Mouse (Mus musculus) intestine, embryonic 16.5 days (tissue): ENCODE data around the gene Dhrs13. TPM values are rescaled to one million over a fixed set of nuclear protein-coding genes. Genes with fewer than 3 reads are reported as not detected.
"Not testable (repeated sequence)": the region's sequence is repeated elsewhere in the genome, so short reads cannot be mapped to it uniquely, and the experiment has no call there.

Experiments
- ATAC-seq: fragments of 200-750 bp; cut with Nextera tagmentation; 2 replicates; pipeline ENCODE4 v1.8.0; 2017; ENCODE audit warnings: moderate TSS enrichment, moderate library complexity
- H3K27ac ChIP-seq: fragments of 300-500 bp; sonication (generic); 2 replicates; pipeline ENCODE4 v1.5.1; 2014; ENCODE audit warnings: mild to moderate bottlenecking, low read length
- H3K27me3 ChIP-seq: fragments of 300-500 bp; sonication (generic); replicated peaks from 2 replicates; pipeline ENCODE4 v1.6.1; 2014; ENCODE audit warnings: low read length, control low read depth, mixed read lengths; ENCODE audit not compliant: control insufficient read depth, insufficient read depth
- H3K36me3 ChIP-seq: fragments of 300-500 bp; sonication (generic); 2 replicates; pipeline ENCODE4 v1.6.1; 2014; ENCODE audit warnings: low read length, control low read depth; ENCODE audit not compliant: control insufficient read depth, insufficient read depth
- H3K4me1 ChIP-seq: fragments of 300-500 bp; sonication (generic); 2 replicates; pipeline ENCODE4 v1.6.1; 2014; ENCODE audit warnings: low read length, control low read depth, mixed read lengths; ENCODE audit not compliant: control insufficient read depth, insufficient read depth
- H3K4me2 ChIP-seq: fragments of 300-500 bp; sonication (generic); 2 replicates; pipeline ENCODE4 v1.6.1; 2014; ENCODE audit warnings: low read depth, low read length, control low read depth
- H3K4me3 ChIP-seq: fragments of 300-500 bp; sonication (generic); 2 replicates; pipeline ENCODE4 v1.5.1; 2014; ENCODE audit warnings: mild to moderate bottlenecking, low read length
- H3K9ac ChIP-seq: fragments of 300-500 bp; sonication (generic); 2 replicates; pipeline ENCODE4 v1.6.1; 2014; ENCODE audit warnings: low read depth, low read length
- H3K9me3 ChIP-seq: fragments of 300-500 bp; sonication (generic); 2 replicates; pipeline ENCODE4 v1.6.1; 2016; ENCODE audit warnings: low read length, control low read depth; ENCODE audit not compliant: control insufficient read depth
- WGBS: fragments of 180-500 bp; shearing (Covaris S2); extraction: QIAGEN DNeasy Blood & Tissue Kit; methylation state at CpG from one replicate; pipeline ENCODE4 v1.1.7; 2014; 5-methylcytosine and 5-hydroxymethylcytosine counted together
- polyA plus RNA-seq: library from polyadenylated mRNA; unstranded; fragments of >200 nt; fragmentation: Nextera tagmentation; extraction: Ambion mirVana; gene quantifications from 2 replicates; pipeline ENCODE4 v1.2.1, GENCODE M21; 2015

The Dhrs13 gene
- polyA plus RNA-seq, 1 experiment from 2014 or later: 16.9 TPM

DNA sequence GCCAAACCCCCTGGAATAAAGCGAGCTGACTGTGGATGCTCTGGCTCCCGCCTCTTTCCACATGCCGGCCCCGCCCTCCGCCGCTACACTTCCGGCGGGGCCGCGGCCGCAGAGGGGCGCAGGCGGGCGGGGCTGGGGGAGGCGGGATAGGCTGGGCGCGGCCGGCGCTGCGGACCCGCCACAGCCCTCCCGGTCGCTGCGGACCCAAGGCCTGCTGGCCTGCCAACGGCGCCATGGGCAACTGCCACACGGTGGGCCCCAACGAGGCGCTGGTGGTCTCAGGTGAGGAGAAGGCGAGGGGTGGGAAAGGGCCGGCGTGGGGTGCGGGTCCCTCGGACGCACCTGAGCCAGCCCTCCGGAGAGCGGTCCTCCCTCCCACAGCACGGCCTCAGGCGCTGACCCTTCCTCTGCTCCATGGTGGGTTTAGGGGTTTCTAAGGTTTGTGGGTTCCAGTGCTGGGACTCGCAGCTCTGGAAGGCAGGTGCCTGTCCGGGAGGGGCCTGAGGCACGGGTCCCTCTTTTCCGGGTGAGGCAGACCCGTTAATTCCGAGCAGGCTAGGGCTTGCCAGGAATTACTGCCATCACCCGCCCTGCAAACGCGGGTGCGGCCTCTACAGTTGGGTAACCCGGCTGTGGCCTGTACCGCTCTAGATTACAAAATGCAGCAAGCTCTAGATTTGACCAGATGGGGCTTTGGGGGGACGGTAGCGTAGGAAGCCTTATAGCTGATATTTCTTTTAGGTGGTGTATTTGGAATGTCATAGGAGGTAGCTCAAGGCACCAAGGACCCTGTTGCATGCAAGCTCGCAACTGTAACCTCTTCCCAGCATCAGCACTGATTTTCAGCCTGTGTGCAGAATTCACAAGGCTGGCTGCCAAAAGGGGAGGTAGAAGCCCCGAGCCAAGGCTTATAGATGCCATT is 6.0 kb downstream of the Dhrs13 start, which contains the start of gene Flot2:
Gene Flot2, plus strand, starts transcription at position 101 of the 922 bp plus-strand sequence.
- H3K27ac ChIP-seq: peak within 1 kb of the TSS; percentile 72
- H3K9ac ChIP-seq: peak within 1 kb of the TSS; percentile 88
- no peaks in the 10 kb centered on the region for H3K27me3 ChIP-seq
- H3K36me3 ChIP-seq: no peaks in the 10 kb centered on the region
- peak within 1 kb of the TSS; percentile 79 for H3K4me3 ChIP-seq
- no peaks in the 10 kb centered on the region for H3K9me3 ChIP-seq
- 2% methylated on average over 51 of the region's 55 CpGs for WGBS
- peaks cover 12% of the 10 kb centered on the region for H3K4me1 ChIP-seq
- peak within 1 kb of the TSS; percentile 89 for H3K4me2 ChIP-seq
- peak; percentile 88 for ATAC-seq

DNA sequence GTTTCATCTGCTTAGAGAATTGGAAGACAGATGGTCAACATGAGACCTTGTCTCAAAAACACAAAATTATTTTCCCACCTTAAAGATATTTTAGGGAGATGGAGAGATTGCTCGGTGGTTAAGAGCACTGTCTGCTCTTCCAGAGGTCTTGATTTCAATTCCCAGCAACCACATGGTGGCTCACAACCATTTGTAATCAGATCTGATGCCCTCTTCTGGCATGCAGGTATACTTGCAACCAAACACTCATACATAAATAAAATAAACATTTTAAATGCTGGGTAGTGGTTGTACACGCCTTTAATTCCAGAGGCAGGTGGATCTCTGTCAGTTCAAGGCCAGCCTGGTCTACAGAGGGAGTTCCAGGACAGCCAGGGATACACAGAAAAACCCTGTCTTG is 8.8 kb downstream of the Dhrs13 start:
- Histone ChIP-seq H3K36me3 (no peaks in the 10 kb centered on the region), H3K4me1 (peaks cover 9% of the 10 kb centered on the region), H3K27ac (no peak overlapping the region), H3K9me3 (no peaks in the 10 kb centered on the region), H3K4me2 (no peak overlapping the region), H3K9ac (no peak overlapping the region), H3K4me3 (no peak overlapping the region), H3K27me3 (no peaks in the 10 kb centered on the region)
- ATAC-seq: no peak
- 66% methylated on average over 2 of the region's 2 CpGs for WGBS

DNA sequence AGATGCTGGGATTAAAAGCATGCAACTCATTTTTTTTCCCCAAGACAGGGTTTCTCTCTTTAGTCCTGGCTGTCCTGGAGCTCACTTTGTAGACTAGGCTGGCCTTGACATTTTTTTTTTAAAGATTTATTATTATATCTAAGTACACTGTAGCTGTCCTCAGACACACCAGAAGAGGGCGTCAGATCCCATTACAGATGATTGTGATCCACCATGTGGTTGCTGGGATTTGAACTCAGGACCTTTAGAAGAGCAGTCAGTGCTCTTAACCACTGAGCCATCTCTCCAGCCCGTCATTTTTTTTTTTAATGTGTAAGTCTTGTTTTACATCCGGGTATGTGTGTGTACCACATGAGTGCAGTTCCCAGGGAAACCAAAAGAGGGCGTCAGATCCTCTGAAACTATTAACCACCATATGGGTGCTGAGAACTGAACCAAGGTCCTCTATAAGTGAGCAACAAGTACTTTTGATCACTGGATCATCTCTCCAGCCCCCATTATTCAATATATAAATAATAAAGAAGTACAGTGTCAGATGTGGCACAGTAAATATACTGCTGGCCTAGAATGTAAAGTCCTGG is 10.3 kb downstream of the Dhrs13 start:
- H3K27ac ChIP-seq, H3K36me3 ChIP-seq, H3K4me3 ChIP-seq, H3K27me3 ChIP-seq, H3K4me1 ChIP-seq, H3K9me3 ChIP-seq, ATAC-seq, H3K4me2 ChIP-seq, H3K9ac ChIP-seq: not testable (repeated sequence)
- 92% methylated on average over 4 of the region's 4 CpGs for WGBS

DNA sequence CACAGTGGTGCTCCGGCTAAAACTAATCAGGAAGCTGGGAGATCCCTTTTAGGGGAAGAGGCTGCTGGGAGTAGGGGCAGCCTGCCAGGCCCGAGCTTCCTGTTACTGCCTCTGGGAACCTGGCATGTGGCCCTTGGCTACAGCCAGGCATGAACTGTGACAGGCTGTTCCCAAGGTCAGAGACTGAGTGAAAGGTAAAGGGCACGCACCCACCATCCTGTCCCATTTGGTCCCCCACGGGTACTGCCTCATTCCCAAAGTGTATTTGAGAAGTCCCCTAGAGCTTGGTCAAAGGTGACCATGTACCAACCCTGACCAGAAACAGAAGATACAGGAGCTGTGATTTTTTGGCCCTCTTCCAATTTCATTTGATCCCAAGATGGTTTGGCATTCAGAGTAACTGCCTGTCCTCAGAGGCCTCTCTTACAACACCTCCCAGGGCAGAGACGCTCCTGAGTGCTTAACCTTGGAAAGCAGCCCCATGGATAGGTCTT is 12.7 kb downstream of the Dhrs13 start:
- H3K4me3 ChIP-seq: no peak overlapping the region
- H3K36me3 ChIP-seq: no peaks in the 10 kb centered on the region
- H3K4me1 ChIP-seq: no peaks in the 10 kb centered on the region
- H3K4me2 ChIP-seq: no peak overlapping the region
- H3K27ac ChIP-seq: no peak overlapping the region
- no peaks in the 10 kb centered on the region for H3K27me3 ChIP-seq
- no peak overlapping the region for H3K9ac ChIP-seq
- 71% methylated on average over 5 of the region's 5 CpGs for WGBS
- no peaks in the 10 kb centered on the region for H3K9me3 ChIP-seq
- ATAC-seq: peak; percentile 48; the same call in 1 of the 2 replicates

DNA sequence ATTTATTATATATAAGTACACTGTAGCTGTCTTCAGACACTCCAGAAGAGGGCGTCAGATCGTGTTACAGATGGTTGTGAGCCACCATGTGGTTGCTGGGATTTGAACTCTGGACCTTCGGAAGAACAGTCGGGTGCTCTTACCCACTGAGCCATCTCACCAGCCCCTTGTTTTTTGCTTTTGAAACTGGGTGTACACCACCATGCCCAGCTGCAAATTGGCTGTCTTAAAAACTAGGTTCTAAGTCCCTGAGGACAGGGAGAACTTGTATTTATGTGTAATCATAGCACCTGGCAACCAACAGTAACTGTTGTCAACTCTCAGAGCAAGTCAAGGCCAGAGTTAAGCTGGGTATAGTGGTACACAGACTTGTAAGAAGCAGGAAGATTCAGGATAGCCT is 16.6 kb downstream of the Dhrs13 start:
- H3K4me2 ChIP-seq, H3K27me3 ChIP-seq, H3K9ac ChIP-seq, H3K36me3 ChIP-seq, ATAC-seq, H3K4me1 ChIP-seq, H3K27ac ChIP-seq, H3K9me3 ChIP-seq, H3K4me3 ChIP-seq: not testable (repeated sequence)
- 85% methylated on average over 4 of the region's 4 CpGs for WGBS

DNA sequence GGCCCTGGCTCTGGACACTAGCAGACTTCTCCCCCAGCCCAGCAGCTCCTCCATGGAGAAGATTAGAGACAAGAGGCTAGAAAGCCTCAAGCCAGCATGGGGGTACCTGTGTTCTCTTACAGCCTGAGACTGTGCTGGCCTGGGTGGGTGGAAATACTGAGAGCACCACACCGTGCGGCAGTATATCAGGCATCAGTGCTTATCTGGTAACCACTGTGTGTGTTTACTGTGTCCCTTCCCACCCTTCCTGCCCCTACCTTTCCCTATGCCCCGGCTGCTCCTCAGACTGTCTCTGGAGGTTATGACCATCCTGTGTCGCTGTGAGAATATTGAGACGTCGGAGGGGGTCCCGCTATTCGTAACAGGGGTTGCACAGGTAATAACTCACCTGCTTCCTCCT is 21.0 kb downstream of the Dhrs13 start:
- WGBS: 78% methylated on average over 8 of the region's 8 CpGs
- H3K27me3 ChIP-seq: no peaks in the 10 kb centered on the region
- H3K36me3 ChIP-seq: no peaks in the 10 kb centered on the region; the same call in 1 of the 2 replicates
- no peak overlapping the region for H3K27ac ChIP-seq
- no peaks in the 10 kb centered on the region for H3K4me1 ChIP-seq
- no peak overlapping the region for H3K4me2 ChIP-seq
- H3K9me3 ChIP-seq: no peaks in the 10 kb centered on the region
- no peak for ATAC-seq
- H3K4me3 ChIP-seq: no peak overlapping the region
- H3K9ac ChIP-seq: no peak overlapping the region

DNA sequence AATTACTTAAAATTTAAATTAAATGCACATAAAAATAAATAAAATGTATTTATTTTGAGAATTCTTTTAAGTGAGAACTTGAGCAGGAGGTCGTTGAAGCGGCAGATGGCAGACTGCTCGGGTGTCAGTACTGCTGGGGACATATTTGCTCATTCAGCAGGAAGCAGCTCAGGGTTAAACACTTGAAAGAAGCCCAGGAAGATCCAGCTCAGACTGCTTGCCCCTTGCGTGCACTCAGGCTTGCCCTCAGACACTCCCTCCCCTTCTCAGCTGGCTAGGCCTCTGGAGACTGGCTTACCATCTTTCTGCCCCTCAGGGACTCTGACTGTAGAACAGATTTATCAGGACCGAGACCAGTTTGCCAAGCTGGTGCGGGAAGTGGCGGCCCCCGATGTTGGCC is 24.9 kb downstream of the Dhrs13 start:
- Histone ChIP-seq H3K4me2 (no peak overlapping the region), H3K9ac (no peak overlapping the region), H3K4me1 (peaks cover 4% of the 10 kb centered on the region; the same call in 1 of the 2 replicates), H3K27me3 (no peaks in the 10 kb centered on the region), H3K36me3 (no peaks in the 10 kb centered on the region; the same call in 1 of the 2 replicates), H3K27ac (no peak overlapping the region), H3K4me3 (no peak overlapping the region), H3K9me3 (no peaks in the 10 kb centered on the region)
- no peak for ATAC-seq
- WGBS: 82% methylated on average over 8 of the region's 8 CpGs

DNA sequence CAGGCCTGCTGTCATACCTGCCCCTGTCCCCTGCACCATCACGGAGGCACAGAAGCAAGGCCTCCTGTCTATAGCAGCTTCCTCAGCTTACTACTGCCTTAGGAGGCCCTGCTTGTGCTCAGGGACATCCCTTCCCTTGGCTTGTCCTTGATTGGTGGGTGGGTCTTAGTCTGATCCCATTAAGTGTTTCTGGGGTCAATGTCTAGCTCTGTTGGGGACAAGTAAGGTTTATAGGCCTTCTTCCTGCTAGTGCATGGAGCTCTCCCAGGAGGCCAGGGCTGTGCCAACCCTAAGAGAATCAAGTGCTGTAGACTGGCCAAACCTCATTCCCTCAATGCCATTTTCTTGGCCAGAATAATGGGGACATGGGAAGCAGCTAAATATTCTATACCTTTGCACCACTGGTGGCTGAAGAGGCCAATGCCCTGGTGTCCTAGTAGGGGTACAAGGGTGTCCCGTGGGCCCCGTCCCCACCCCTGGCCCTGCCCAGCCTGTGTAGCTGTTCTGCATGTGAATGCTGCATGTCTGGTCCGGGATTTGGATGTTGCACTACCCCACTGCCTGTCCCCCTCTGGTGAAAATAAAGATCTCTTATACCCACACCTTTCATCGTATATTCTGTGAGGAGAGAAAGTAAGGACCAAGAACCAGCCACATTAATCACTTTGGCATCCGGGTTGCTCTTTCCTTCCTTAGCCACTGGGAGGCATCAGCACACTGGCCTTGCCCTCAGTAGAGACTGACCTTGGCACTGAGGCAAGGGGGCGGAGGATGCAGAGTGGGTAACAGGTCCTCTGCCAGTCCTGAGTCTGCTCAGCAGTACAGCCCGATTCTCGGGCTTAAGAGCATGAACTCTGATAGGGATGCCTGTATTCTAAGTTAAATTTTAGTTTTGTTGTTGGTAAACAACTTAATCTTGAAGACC is 28.0 kb downstream of the Dhrs13 start:
- ATAC-seq: peak; percentile 85
- no peaks in the 10 kb centered on the region for H3K27me3 ChIP-seq
- no peak overlapping the region for H3K4me3 ChIP-seq
- H3K9me3 ChIP-seq: no peaks in the 10 kb centered on the region
- H3K36me3 ChIP-seq: no peaks in the 10 kb centered on the region; the same call in 1 of the 2 replicates
- no peak overlapping the region for H3K4me2 ChIP-seq
- 46% methylated on average over 9 of the region's 9 CpGs for WGBS
- peaks cover 4% of the 10 kb centered on the region; the same call in 1 of the 2 replicates for H3K4me1 ChIP-seq
- no peak overlapping the region for H3K27ac ChIP-seq
- 0 out of 2 replicates have a peak overlapping the region, but pooled peaks have one; percentile 16 for H3K9ac ChIP-seq

DNA sequence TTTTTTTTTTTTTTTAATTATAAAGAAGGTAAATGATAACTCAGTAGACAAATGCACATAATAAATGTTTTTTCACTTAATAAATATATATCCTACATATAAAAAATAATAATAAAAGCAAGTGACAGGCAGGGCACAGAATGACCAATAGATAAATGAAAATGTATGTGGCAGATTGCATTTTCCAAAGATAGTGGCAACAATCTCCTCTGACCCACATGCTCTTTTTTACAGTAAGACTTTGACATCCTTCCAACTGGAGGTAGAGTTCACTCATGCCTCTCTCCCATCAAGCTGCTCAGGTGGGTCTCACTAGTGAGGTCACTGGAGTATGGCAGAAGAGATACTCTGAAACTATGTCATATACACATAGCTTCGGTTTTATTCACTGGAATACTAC is 30.5 kb downstream of the Dhrs13 start:
- Histone ChIP-seq H3K4me2 (no peak overlapping the region), H3K27me3 (no peaks in the 10 kb centered on the region), H3K9ac (no peak overlapping the region), H3K9me3 (no peaks in the 10 kb centered on the region), H3K4me1 (peaks cover 4% of the 10 kb centered on the region; the same call in 1 of the 2 replicates), H3K27ac (no peak overlapping the region), H3K36me3 (no peaks in the 10 kb centered on the region), H3K4me3 (no peak overlapping the region)
- ATAC-seq: no peak
- WGBS: 88% methylated on average over 1 of the region's 1 CpGs
